Mouse (Mus musculus) gastrocnemius, adult 2 months (tissue): ENCODE results near the gene Hand1. TPM values are rescaled to one million over a fixed set of nuclear protein-coding genes. Genes with fewer than 3 reads are reported as not detected.
"Not testable (repeated sequence)": the region's sequence is repeated elsewhere in the genome, so short reads cannot be mapped to it uniquely, and the experiment has no call there.

Experiments used
- DNase-seq: peaks from one replicate; pipeline ENCODE4 v3.0.0; 2022
- H3K27ac ChIP-seq: fragments of 200-600 bp; 2 replicates; pipeline ENCODE4 v1.8.1; 2022; ENCODE audit warnings: mild to moderate bottlenecking
- H3K4me3 ChIP-seq: fragments of 200-600 bp; 2 replicates; pipeline ENCODE4 v1.8.1; 2022; ENCODE audit warnings: mild to moderate bottlenecking, moderate library complexity
- CTCF ChIP-seq: fragments of 200-600 bp; IDR thresholded peaks from 2 replicates; pipeline ENCODE4 v1.8.1; 2022; ENCODE audit warnings: antibody characterized with exemption, mild to moderate bottlenecking, moderate library complexity
- intact Hi-C: fragments of 180-260 bp; cut with DNase I; formaldehyde crosslinking; loops from one replicate; pipeline ENCODE4 v1.15.1; 2025
- total RNA-seq, 2 experiments: library from RNA; stranded (reverse); gene quantifications; 2 replicates each; pipeline ENCODE4 v1.2.3; 2021

The Hand1 gene
- total RNA-seq, 2 experiments from 2014 or later, result not detected

- no peak for TF ChIP-seq CTCF
- Histone ChIP-seq H3K27ac (no peak overlapping the region), H3K4me3 (peak overlapping the region; percentile 28; the same call in 1 of the 2 replicates)
- intact Hi-C loops, result no loop called here
- DNase-seq, result no peak
Observed at GRCm38 (mm10) chr11:57828955-57829870, 3.4 kb downstream of the Hand1 start.

DNA sequence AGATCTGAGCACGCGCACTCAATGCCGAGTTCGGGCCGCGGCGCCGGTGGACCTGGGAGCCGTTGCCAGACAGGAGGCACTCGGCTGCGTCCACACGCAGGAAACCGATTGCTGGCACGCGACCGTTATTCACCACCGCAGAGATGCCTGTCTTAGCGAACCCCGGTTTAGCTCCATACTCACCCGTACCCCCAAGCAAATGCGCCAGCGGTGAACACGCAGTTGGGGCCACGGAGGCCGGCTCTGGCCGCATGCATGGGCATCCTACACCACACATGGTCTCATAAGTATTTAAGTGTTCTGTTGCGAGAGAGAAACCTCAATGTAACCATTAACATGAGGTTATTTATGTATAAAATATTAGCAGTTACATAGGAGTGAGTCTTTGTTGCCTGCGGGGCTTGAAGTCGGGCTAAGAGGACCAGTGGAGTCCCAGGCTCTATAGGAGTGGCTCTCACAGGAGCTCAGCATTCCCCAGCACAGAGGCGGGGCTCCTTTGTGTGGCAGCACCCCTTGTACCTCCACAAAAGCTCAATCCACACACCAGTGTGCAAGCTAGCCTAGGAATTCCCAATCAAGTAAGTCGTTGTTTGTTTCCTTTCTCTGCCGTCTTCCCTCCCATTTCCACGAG, 4.6 kb downstream of the Hand1 start:
- no peak overlapping the region for H3K27ac ChIP-seq
- intact Hi-C loops, result no loop called here
- TF ChIP-seq CTCF, result no peak
- DNase-seq, result no peak
- peak overlapping the region; percentile 63 for H3K4me3 ChIP-seq

- Histone ChIP-seq H3K4me3 (peak overlapping the region; percentile 63), H3K27ac (no peak overlapping the region)
- no peak for DNase-seq
- TF ChIP-seq CTCF, result no peak
- intact Hi-C loops, result no loop called here
Observed at GRCm38 (mm10) chr11:57827048-57827914, 5.3 kb downstream of the Hand1 start.

- H3K4me3 ChIP-seq, intact Hi-C loops, H3K27ac ChIP-seq, DNase-seq: not testable (repeated sequence)
- peak; percentile 28; the same call in 1 of the 2 replicates for TF ChIP-seq CTCF
Observed at GRCm38 (mm10) chr11:57825234-57825633, 7.4 kb downstream of the Hand1 start.

- no peak for TF ChIP-seq CTCF
- intact Hi-C loops, result no loop called here
Observed at GRCm38 (mm10) chr11:57823714-57824113, 8.9 kb downstream of the Hand1 start.

DNA sequence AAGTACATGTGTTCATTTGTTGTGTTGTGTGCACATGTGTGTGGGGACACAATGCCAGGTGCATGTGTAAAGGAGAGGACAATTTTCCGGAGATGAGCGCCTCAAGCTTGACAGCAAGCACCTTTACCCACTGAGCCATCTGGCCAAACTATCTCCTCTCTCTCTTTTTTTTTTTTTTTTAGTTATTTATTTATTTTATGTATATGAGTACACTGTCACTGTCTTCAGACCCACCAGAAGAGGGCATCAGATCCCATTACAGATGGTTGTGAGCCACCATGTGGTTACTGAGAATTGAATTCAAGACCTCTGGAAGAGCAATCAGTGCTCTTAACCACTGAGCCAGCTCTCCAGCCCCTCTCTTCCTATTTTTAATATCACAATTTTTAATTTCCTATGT, 9.5 kb downstream of the Hand1 start:
- intact Hi-C loops, DNase-seq, H3K4me3 ChIP-seq, H3K27ac ChIP-seq: not testable (repeated sequence)

More at GRCm38 (mm10) chr11:57823714-57824113, 8.9 kb downstream of the Hand1 start:
- DNase-seq, result peak; percentile 10
- Histone ChIP-seq H3K4me3 (no peak overlapping the region), H3K27ac (no peak overlapping the region)

- Histone ChIP-seq H3K4me3 (no peak overlapping the region), H3K27ac (no peak overlapping the region)
- TF ChIP-seq CTCF, result peak; percentile 97; the same call in 1 of the 2 replicates
- intact Hi-C loops, result loop anchor here (1.0 kb wide), 1 partner anchor 114 kb away; no protein-coding TSS in a partner anchor
- DNase-seq, result peak; percentile 90
Observed at GRCm38 (mm10) chr11:57819999-57820581, 12.5 kb downstream of the Hand1 start.

DNA sequence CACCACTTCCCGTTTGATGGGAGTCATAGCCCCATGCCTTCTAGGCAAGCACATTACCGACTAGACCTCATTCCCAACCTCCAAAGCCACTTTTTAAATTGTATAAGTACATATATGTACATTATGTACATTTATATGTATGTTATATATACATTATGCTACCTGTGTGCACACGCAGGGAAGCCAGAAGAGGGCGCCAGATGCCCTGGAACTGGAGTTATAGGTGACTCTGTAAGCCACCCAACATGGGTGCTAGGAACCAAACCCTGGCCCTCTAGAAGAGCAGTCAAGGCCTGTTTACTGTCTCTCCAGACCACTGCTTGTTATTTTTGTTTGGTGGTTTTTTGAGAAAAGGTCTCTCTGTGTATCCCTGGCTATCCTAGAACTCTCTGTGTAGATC, 14.4 kb downstream of the Hand1 start:
- TF ChIP-seq CTCF, result peak; percentile 3; the same call in 1 of the 2 replicates
- no peak for DNase-seq
- intact Hi-C loops, result no loop called here
- no peak overlapping the region for H3K27ac ChIP-seq
- H3K4me3 ChIP-seq, result no peak overlapping the region

DNA sequence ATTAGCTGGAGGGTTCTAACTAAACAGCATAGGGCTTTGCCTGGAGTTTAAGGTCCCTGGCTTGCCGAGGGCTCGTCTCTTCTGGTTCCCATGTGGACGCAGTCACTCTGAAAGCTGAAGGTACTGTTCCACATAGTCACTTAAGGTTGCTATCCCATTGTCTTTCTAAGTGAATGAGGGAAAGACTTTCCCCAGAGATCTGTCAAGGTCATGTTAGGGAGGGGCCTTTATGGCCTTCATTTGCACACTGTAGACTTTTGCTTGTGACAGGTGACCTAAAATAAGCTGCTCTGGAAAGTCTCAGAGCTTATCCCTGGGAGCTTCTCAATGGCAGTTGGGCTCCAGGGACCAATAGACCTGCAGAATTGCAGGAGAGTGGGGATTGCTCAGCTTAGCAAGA, 19.0 kb downstream of the Hand1 start:
- no peak overlapping the region for H3K4me3 ChIP-seq
- intact Hi-C loops, result no loop called here
- H3K27ac ChIP-seq, result no peak overlapping the region
- TF ChIP-seq CTCF, result no peak
- DNase-seq, result no peak

DNA sequence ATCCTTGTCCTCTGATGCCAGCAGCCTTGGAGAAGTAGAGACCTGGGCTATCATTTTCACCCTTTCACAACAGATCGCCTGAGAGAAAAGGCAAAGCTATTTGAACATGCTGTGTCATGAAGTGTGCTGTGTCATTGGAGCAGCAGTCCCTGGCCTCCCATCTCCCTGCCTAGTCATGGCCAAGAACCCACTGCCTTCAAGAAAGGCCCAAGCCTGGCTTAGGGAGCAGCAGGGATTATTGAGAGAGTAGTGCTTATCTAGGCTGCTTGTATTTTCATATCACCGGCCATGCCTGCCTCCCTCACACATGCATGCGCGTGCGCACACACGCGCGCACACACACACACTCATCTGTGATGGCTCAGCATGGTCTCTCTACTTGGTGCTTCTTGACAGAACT, 20.4 kb downstream of the Hand1 start:
- DNase-seq, result no peak
- Histone ChIP-seq H3K4me3 (no peak overlapping the region), H3K27ac (no peak overlapping the region)
- intact Hi-C loops, result no loop called here
- no peak for TF ChIP-seq CTCF

- Histone ChIP-seq H3K4me3 (no peak overlapping the region), H3K27ac (peak overlapping the region; percentile 36; the same call in 1 of the 2 replicates)
- DNase-seq, result peak; percentile 89
- intact Hi-C loops, result no loop called here
- no peak for TF ChIP-seq CTCF
Observed at GRCm38 (mm10) chr11:57811006-57811405, 21.6 kb downstream of the Hand1 start.

- TF ChIP-seq CTCF, result no peak
- Histone ChIP-seq H3K27ac (no peak overlapping the region), H3K4me3 (no peak overlapping the region)
- DNase-seq, result no peak
- intact Hi-C loops, result no loop called here
Observed at GRCm38 (mm10) chr11:57809732-57810098, 22.9 kb downstream of the Hand1 start.
